Mouse (Mus musculus) midbrain, embryonic 10.5 days (tissue): ENCODE measurements at regions not wholly inside any gene's neighbourhood (a gene's known extent, or its start where the extent isn't known, plus 50 kb on each side); places are given as distances from the start of the nearest gene placed in this dataset.
"Not testable (repeated sequence)": the region's sequence is repeated elsewhere in the genome, so short reads cannot be mapped to it uniquely, and the experiment has no call there.

ENCODE experiments used
- DNase-seq: peaks from one replicate; pipeline ENCODE4 v3.0.0-alpha.2; 2017; ENCODE audit warnings: low spot score
- H3K27ac ChIP-seq: fragments of 300-500 bp; sonication (generic); replicated peaks from 2 replicates; pipeline ENCODE4 v1.5.1; 2016; ENCODE audit warnings: mild to moderate bottlenecking
- H3K27me3 ChIP-seq: fragments of 300-500 bp; sonication (generic); 2 replicates; pipeline ENCODE4 v1.6.1; 2016; ENCODE audit warnings: low read depth, mild to moderate bottlenecking; ENCODE audit not compliant: poor library complexity, severe bottlenecking
- H3K36me3 ChIP-seq: fragments of 300-500 bp; sonication (generic); 2 replicates; pipeline ENCODE4 v1.6.1; 2016; ENCODE audit warnings: mild to moderate bottlenecking, moderate library complexity
- H3K4me1 ChIP-seq: fragments of 300-500 bp; sonication (generic); 2 replicates; pipeline ENCODE4 v1.6.1; 2016
- H3K4me3 ChIP-seq: fragments of 300-500 bp; sonication (generic); 2 replicates; pipeline ENCODE4 v1.5.1; 2016; ENCODE audit warnings: mild to moderate bottlenecking, moderate library complexity
- H3K9me3 ChIP-seq: fragments of 300-500 bp; sonication (generic); replicated peaks from 2 replicates; pipeline ENCODE4 v1.6.1; 2016; ENCODE audit warnings: mild to moderate bottlenecking
- WGBS: fragments of 180-500 bp; shearing (Covaris S2); methylation state at CpG from one replicate; pipeline ENCODE4 v1.1.7; 2016; 5-methylcytosine and 5-hydroxymethylcytosine counted together

GRCm38 (mm10) chr13:74563483-74564330 is 69.9 kb upstream of the Zfp825 start:
- not testable (repeated sequence) for H3K4me1 ChIP-seq, H3K36me3 ChIP-seq, H3K27me3 ChIP-seq, H3K9me3 ChIP-seq
- peak; percentile 79 for DNase-seq
- Histone ChIP-seq H3K27ac (peak overlapping the region; percentile 89), H3K4me3 (peak overlapping the region; percentile 63)
- 2% methylated on average over 27 of the region's 27 CpGs for WGBS

GRCm38 (mm10) chr13:74564331-74564727 is 70.5 kb upstream of the Zfp825 start:
- not testable (repeated sequence) for DNase-seq, H3K4me1 ChIP-seq, H3K27me3 ChIP-seq, H3K36me3 ChIP-seq, H3K9me3 ChIP-seq
- H3K4me3 ChIP-seq, result peak overlapping the region; percentile 63
- 15% methylated on average over 2 of the region's 2 CpGs for WGBS
- H3K27ac ChIP-seq, result peak overlapping the region; percentile 89

GRCm38 (mm10) chr13:74569967-74570366 is 69.4 kb upstream of the Erap1 start:
- H3K27me3 ChIP-seq, H3K4me3 ChIP-seq, H3K4me1 ChIP-seq, H3K9me3 ChIP-seq, H3K27ac ChIP-seq, H3K36me3 ChIP-seq, DNase-seq: not testable (repeated sequence)
- WGBS, result 65% methylated on average over 4 of the region's 4 CpGs
